Mouse (Mus musculus) hindbrain, embryonic 16.5 days (tissue): ENCODE data around the gene Osbpl9. TPM values are rescaled to one million over a fixed set of nuclear protein-coding genes. Genes with fewer than 3 reads are reported as not detected.
A peak's percentile ranks its signal among the peaks of the same experiment; 100 is the strongest.

ENCODE experiments used
- ATAC-seq: fragments of 200-750 bp; cut with Nextera tagmentation; 2 replicates; pipeline ENCODE4 v1.8.0; 2017; ENCODE audit warnings: moderate TSS enrichment, moderate library complexity
- H3K27ac ChIP-seq: fragments of 300-500 bp; sonication (generic); 2 replicates; pipeline ENCODE4 v1.5.1; 2014; ENCODE audit warnings: low read depth, mild to moderate bottlenecking, control low read depth, low read length, moderate library complexity
- H3K27me3 ChIP-seq: fragments of 300-500 bp; sonication (generic); replicated peaks from 2 replicates; pipeline ENCODE4 v1.6.1; 2014; ENCODE audit warnings: low read length; ENCODE audit not compliant: control insufficient read depth, insufficient read depth
- H3K36me3 ChIP-seq: fragments of 300-500 bp; sonication (generic); 2 replicates; pipeline ENCODE4 v1.6.1; 2014; ENCODE audit warnings: mild to moderate bottlenecking, low read length, moderate library complexity, mixed read lengths; ENCODE audit not compliant: control insufficient read depth, insufficient read depth
- H3K4me1 ChIP-seq: fragments of 300-500 bp; sonication (generic); 2 replicates; pipeline ENCODE4 v1.6.1; 2014; ENCODE audit warnings: low read depth, low read length; ENCODE audit not compliant: control insufficient read depth, insufficient read depth
- H3K4me2 ChIP-seq: fragments of 300-500 bp; sonication (generic); 2 replicates; pipeline ENCODE4 v1.6.1; 2014; ENCODE audit warnings: mild to moderate bottlenecking, low read length, control low read depth, moderate library complexity
- H3K4me3 ChIP-seq: fragments of 300-500 bp; sonication (generic); 2 replicates; pipeline ENCODE4 v1.5.1; 2014; ENCODE audit warnings: mild to moderate bottlenecking, low read length, control low read depth, moderate library complexity
- H3K9ac ChIP-seq: fragments of 300-500 bp; sonication (generic); 2 replicates; pipeline ENCODE4 v1.6.1; 2014; ENCODE audit warnings: low read depth, mild to moderate bottlenecking, control low read depth, low read length, moderate library complexity
- H3K9me3 ChIP-seq: fragments of 300-500 bp; sonication (generic); 2 replicates; pipeline ENCODE4 v1.6.1; 2014; ENCODE audit warnings: mild to moderate bottlenecking, low read length, moderate library complexity; ENCODE audit not compliant: control insufficient read depth
- WGBS: fragments of 180-500 bp; shearing (Covaris S2); extraction: QIAGEN DNeasy Blood & Tissue Kit; methylation state at CpG from one replicate; pipeline ENCODE4 v1.1.7; 2014; 5-methylcytosine and 5-hydroxymethylcytosine counted together
- polyA plus RNA-seq: library from polyadenylated mRNA; unstranded; fragments of >200 nt; fragmentation: Nextera tagmentation; extraction: Ambion mirVana; gene quantifications from 2 replicates; pipeline ENCODE4 v1.2.1, GENCODE M21; 2015

Osbpl9 gene
- 72.2 and 75.8 TPM in 2 replicates for polyA plus RNA-seq

DNA sequence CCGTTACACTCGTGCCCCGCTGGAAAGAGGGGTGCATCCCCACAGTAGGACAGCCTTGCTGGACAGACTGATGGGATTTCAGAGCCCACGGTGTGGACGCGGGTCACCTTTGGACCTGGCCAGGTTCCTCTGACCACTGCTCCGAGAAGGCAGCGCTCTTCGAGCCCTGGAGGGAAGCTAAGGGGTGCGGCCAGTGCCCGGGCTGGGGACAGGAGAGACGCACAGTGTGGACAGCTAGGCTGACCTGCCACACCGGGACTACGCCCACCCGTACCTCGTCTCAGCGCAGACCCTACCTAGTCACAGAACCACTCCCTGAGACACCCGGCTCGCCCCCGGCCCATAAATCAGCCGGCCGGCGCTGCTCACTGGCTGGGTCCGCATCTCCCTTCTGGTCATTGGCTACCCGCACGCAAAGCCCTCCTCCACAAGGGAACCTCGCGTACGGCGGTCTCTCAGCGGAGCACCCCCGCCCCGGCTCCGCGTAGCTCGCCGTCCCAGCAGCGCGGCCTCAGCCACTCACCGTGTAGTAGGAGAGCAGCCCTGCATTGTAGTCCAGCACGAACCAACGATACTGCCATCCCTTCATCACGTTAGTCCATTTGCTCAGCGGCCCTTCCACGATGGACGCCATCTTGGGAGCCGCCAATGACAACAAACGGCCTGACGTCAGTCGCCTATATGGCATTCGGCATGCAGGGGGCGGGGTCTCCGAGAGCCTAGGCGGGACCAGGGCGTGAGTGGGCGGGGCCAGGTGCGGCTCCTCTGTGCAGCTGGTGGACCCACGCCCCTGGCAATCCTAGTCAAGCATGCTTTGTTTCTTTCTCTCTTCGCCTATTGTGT, at the start of gene Osbpl9:
TSS of gene Osbpl9 (minus strand) at position 691 of the 843 bp plus-strand sequence.
- Histone ChIP-seq H3K27ac (peak within 1 kb of the TSS; percentile 98), H3K27me3 (no peaks in the 10 kb centered on the region), H3K4me2 (peak within 1 kb of the TSS; percentile 90), H3K9ac (peak within 1 kb of the TSS; percentile 86), H3K36me3 (no peaks in the 10 kb centered on the region; the same call in 1 of the 2 replicates), H3K4me1 (peaks cover 8% of the 10 kb centered on the region), H3K4me3 (peak within 1 kb of the TSS; percentile 90), H3K9me3 (no peaks in the 10 kb centered on the region)
- peak; percentile 98 for ATAC-seq
- WGBS, result under 1% methylated on average over 58 of the region's 59 CpGs

DNA sequence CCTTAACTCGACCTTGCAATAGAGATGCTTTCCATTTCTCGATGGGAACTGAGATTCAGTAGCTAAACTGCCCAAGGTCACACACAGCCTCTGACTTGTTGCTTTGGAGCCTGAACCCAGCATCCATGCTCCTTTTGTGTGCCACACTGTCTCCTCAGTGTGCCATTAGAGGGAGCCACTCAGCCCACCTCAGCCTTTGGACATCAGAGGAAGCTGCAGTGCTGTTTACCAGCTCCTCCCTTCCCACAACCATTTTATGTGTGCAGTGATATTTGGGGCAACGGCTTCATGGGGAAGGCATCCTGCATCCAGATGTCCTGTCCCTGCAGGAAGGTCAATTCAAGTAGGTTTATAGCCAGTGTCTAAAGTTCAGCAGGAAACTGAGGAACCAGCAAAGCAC, 49.5 kb upstream of the Osbpl9 start:
- Histone ChIP-seq H3K36me3 (no peaks in the 10 kb centered on the region), H3K27ac (no peak overlapping the region), H3K9ac (no peak overlapping the region), H3K9me3 (no peaks in the 10 kb centered on the region), H3K4me1 (no peaks in the 10 kb centered on the region), H3K27me3 (no peaks in the 10 kb centered on the region), H3K4me3 (no peak overlapping the region), H3K4me2 (no peak overlapping the region)
- 47% methylated on average over 3 of the region's 3 CpGs for WGBS
- no peak for ATAC-seq

- 86% methylated on average over 6 of the region's 6 CpGs for WGBS
- Histone ChIP-seq H3K4me1 (no peaks in the 10 kb centered on the region), H3K27ac (no peak overlapping the region), H3K27me3 (no peaks in the 10 kb centered on the region), H3K4me3 (no peak overlapping the region), H3K9me3 (no peaks in the 10 kb centered on the region), H3K4me2 (no peak overlapping the region), H3K36me3 (no peaks in the 10 kb centered on the region), H3K9ac (no peak overlapping the region)
- ATAC-seq, result no peak
Measured at GRCm38 (mm10) chr4:109245016-109245620, 43.0 kb upstream of the Osbpl9 start.

GRCm38 (mm10) chr4:109244506-109244905, 42.4 kb upstream of the Osbpl9 start:
- H3K27ac ChIP-seq, result no peak overlapping the region
- no peak overlapping the region for H3K4me2 ChIP-seq
- WGBS, result 88% methylated on average over 7 of the region's 7 CpGs
- H3K9ac ChIP-seq, result no peak overlapping the region
- no peaks in the 10 kb centered on the region for H3K4me1 ChIP-seq
- H3K36me3 ChIP-seq, result no peaks in the 10 kb centered on the region
- ATAC-seq, result no peak
- no peak overlapping the region for H3K4me3 ChIP-seq
- H3K9me3 ChIP-seq, result no peaks in the 10 kb centered on the region
- H3K27me3 ChIP-seq, result no peaks in the 10 kb centered on the region

DNA sequence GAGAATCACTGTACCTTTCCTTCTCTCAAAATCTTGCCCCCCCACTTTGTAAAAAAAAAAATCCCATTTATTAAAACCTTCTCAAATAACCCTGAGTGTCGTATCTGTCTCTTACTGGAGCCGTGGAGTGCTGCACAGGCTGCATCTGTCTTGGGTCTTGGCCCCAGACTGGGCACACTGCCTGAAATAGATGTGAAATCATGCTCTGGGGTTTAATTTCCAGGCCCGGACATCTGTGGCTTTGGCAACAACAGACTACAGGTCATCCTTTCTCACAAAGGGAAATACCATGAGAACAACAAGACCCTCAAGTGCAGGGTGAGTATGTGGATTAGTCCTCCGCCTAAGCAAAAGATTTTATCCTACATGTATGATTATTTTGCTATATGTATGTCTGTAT, 39.9 kb upstream of the Osbpl9 start:
- Histone ChIP-seq H3K4me2 (no peak overlapping the region), H3K4me1 (peaks cover under 1% of the 10 kb centered on the region), H3K36me3 (no peaks in the 10 kb centered on the region), H3K27ac (no peak overlapping the region), H3K27me3 (no peaks in the 10 kb centered on the region), H3K4me3 (no peak overlapping the region), H3K9me3 (no peaks in the 10 kb centered on the region), H3K9ac (no peak overlapping the region)
- WGBS, result 35% methylated on average over 4 of the region's 4 CpGs
- peak; percentile 74 for ATAC-seq

- no peaks in the 10 kb centered on the region for H3K36me3 ChIP-seq
- ATAC-seq, result no peak
- peaks cover 8% of the 10 kb centered on the region for H3K4me1 ChIP-seq
- H3K27ac ChIP-seq, result no peak overlapping the region
- no peaks in the 10 kb centered on the region for H3K9me3 ChIP-seq
- no peak overlapping the region for H3K9ac ChIP-seq
- no peaks in the 10 kb centered on the region for H3K27me3 ChIP-seq
- no peak overlapping the region for H3K4me2 ChIP-seq
- no peak overlapping the region for H3K4me3 ChIP-seq
Measured at GRCm38 (mm10) chr4:109241221-109241620, 39.1 kb upstream of the Osbpl9 start.

DNA sequence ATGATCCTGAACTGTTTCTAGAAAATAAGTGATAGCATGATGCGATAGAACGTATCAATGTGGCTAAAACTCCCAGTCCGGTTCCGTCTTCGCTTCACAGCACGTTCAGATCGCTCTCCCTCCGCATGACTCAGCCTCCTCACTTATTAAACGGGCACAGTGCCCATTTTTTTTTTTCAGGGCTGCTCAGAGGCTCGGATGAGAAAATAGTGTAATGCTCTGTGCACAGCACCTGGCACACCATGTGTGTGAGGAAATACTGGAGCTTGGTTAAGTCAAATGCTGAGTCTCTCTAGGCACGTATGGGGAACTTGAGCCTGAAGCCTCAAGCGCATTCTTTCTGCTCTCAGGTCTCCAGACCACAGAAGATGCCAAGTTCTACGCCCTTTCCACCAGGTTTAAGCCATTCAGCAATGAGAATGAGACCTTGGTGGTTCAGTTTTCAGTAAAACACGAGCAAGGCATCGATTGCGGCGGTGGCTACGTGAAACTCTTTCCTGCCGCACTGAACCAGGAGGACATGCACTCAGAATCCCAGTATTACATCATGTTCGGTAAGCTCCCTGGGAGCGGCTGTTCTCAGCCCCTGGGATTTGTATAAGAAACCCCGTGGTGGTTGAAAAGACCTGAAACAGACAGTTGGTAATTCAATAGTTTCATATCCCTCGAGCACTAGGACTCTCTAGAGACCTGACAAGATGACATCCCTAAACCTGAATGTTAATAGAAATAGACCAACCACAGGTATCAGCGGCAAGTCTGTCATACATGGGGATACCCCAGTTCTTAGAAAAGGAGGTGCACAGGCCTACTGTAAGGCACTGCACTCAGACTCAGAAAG, 36.6 kb upstream of the Osbpl9 start:
- H3K9me3 ChIP-seq, result no peaks in the 10 kb centered on the region
- WGBS, result 67% methylated on average over 24 of the region's 24 CpGs
- no peaks in the 10 kb centered on the region for H3K36me3 ChIP-seq
- no peak overlapping the region for H3K4me2 ChIP-seq
- H3K4me3 ChIP-seq, result no peak overlapping the region
- no peak overlapping the region for H3K27ac ChIP-seq
- peaks cover 12% of the 10 kb centered on the region for H3K4me1 ChIP-seq
- H3K9ac ChIP-seq, result no peak overlapping the region
- no peaks in the 10 kb centered on the region for H3K27me3 ChIP-seq
- no peak for ATAC-seq

GRCm38 (mm10) chr4:109236186-109236879, 34.3 kb upstream of the Osbpl9 start:
- Histone ChIP-seq H3K36me3 (no peaks in the 10 kb centered on the region), H3K27me3 (no peaks in the 10 kb centered on the region), H3K27ac (peak overlapping the region; percentile 45), H3K4me1 (peaks cover 12% of the 10 kb centered on the region), H3K4me3 (no peak overlapping the region), H3K9me3 (no peaks in the 10 kb centered on the region), H3K9ac (no peak overlapping the region), H3K4me2 (no peak overlapping the region)
- ATAC-seq, result peak; percentile 43
- 44% methylated on average over 7 of the region's 7 CpGs for WGBS
